Mouse (Mus musculus): ENCODE results near the gene Pcif1. TPM values are rescaled to one million over a fixed set of nuclear protein-coding genes. Genes with fewer than 3 reads are reported as not detected.

Gene Pcif1
- total and polyA plus RNA-seq, 3 experiments, result 20.0 to 59.1 (median 33.6) TPM

GRCm38 (mm10) chr2:164894048-164894447, 14.9 kb downstream of the Pcif1 start:
- Histone ChIP-seq H3K4me1 (ENCODE audit: control insufficient read depth in 1 of 2, insufficient read depth in 2 of 2) (no peaks in the 10 kb centered on the region), H3K4me2 (ENCODE audit: insufficient read depth, low read depth, poor library complexity, severe bottlenecking) (no peak overlapping the region)
- in situ Hi-C loops (cut with MboI; ENCODE audit: low pct_ligation_motif_present, low pct_unique_long_range_greater_than_20kb, low sequenced_read_pairs), result no loop called here

GRCm38 (mm10) chr2:164894644-164895043, 15.5 kb downstream of the Pcif1 start:
- dilution Hi-C loops (cut with MboI; ENCODE audit: extremely low pct_ligation_motif_present, extremely low pct_unique_long_range_greater_than_20kb, low sequenced_read_pairs), result no loop called here
- H3K9me3 ChIP-seq (replicated peaks; ENCODE audit: low read length), result no peaks in the 10 kb centered on the region
- H3K36me3 ChIP-seq (replicated peaks in 1 of 2; ENCODE audit: control insufficient read depth in 1 of 2, insufficient read depth in 1 of 2, low read length in 1 of 2), result peaks cover 98 to 100% of the 10 kb centered on the region in 2 experiments
- H3K79me2 ChIP-seq (replicated peaks; ENCODE audit: control insufficient read depth, extremely low read depth, insufficient read depth, poor library complexity, severe bottlenecking), result no peaks in the 10 kb centered on the region
- H3K4me1 ChIP-seq (ENCODE audit: control insufficient read depth in 1 of 2, insufficient read depth in 2 of 2), result no peaks in the 10 kb centered on the region
- H3K27me3 ChIP-seq (replicated peaks), result no peaks in the 10 kb centered on the region
- in situ Hi-C loops (cut with MboI; ENCODE audit: low pct_ligation_motif_present, low pct_unique_long_range_greater_than_20kb, low sequenced_read_pairs), result no loop called here
- no peak for DNase-seq (ENCODE audit: extremely low read depth)
- H3K4me3 ChIP-seq (replicated peaks in 1 of 3; ENCODE audit: low read depth in 2 of 3, low read length in 2 of 3, poor library complexity in 1 of 3), result no peak overlapping the region
- no peak overlapping the region for H3K9ac ChIP-seq (ENCODE audit: insufficient read depth, low read depth)
- no peak overlapping the region for H3K27ac ChIP-seq (ENCODE audit: insufficient read depth, low read depth)
- no peak for TF ChIP-seq NRF1 (IDR thresholded peaks at IDR 0.05; ENCODE audit: low read depth, low read length)
- no peak overlapping the region for H3K4me2 ChIP-seq (ENCODE audit: insufficient read depth, low read depth, poor library complexity, severe bottlenecking)

More at GRCm38 (mm10) chr2:164894048-164894447, 14.9 kb downstream of the Pcif1 start:
- H3K27me3 ChIP-seq (replicated peaks), result no peaks in the 10 kb centered on the region
- TF ChIP-seq ZMIZ1 (IDR thresholded peaks at IDR 0.05; ENCODE audit: low read depth, low read length), result no peak
- TF ChIP-seq E2F4 (IDR thresholded peaks at IDR 0.05; ENCODE audit: insufficient replicate concordance, low read depth, low read length), result no peak
- TF ChIP-seq MAX (IDR thresholded peaks at IDR 0.05; ENCODE audit: low read length), result no peak
- no peak for TF ChIP-seq POLR2AphosphoS2 (IDR thresholded peaks at IDR 0.05; ENCODE audit: low read depth, low read length)
- TF ChIP-seq IRF4 (IDR thresholded peaks at IDR 0.05; ENCODE audit: low read depth, low read length), result no peak
- TF ChIP-seq USF1 (IDR thresholded peaks at IDR 0.05; ENCODE audit: low read depth, low read length), result no peak
- no peak for TF ChIP-seq SIN3A (IDR thresholded peaks at IDR 0.05; ENCODE audit: low read length)
- TF ChIP-seq MYC (IDR thresholded peaks at IDR 0.05; ENCODE audit: low read depth, low read length), result no peak
- no peak for TF ChIP-seq BHLHE40 (IDR thresholded peaks at IDR 0.05; ENCODE audit: low read depth, low read length)
- no peak for TF ChIP-seq ZKSCAN1 (IDR thresholded peaks at IDR 0.05; ENCODE audit: borderline replicate concordance, low read depth, low read length)
- TF ChIP-seq JUND (conservative IDR thresholded peaks at IDR 0.05; ENCODE audit: low read depth, low read length), result no peak
- TF ChIP-seq NELFE (IDR thresholded peaks at IDR 0.05; ENCODE audit: low read depth, low read length), result no peak
- no peak for TF ChIP-seq CHD2 (IDR thresholded peaks at IDR 0.05; ENCODE audit: low read length)
- TF ChIP-seq RCOR1 (conservative IDR thresholded peaks at IDR 0.05; ENCODE audit: low read depth, low read length), result no peak
- no peak for TF ChIP-seq PAX5 (IDR thresholded peaks at IDR 0.05; ENCODE audit: low read length)
- no peak for TF ChIP-seq MAZ (IDR thresholded peaks at IDR 0.05; ENCODE audit: low read depth, low read length)
- no peak for TF ChIP-seq ZC3H11A (IDR thresholded peaks at IDR 0.05; ENCODE audit: low read depth, low read length)
- no peak for TF ChIP-seq TCF12 (IDR thresholded peaks at IDR 0.05; ENCODE audit: low read depth, low read length)
- TF ChIP-seq KAT2A (IDR thresholded peaks at IDR 0.05; ENCODE audit: insufficient replicate concordance, low read length), result no peak
- DNase-seq (ENCODE audit: extremely low read depth), result no peak
- H3K9me3 ChIP-seq (replicated peaks; ENCODE audit: low read length), result no peaks in the 10 kb centered on the region
- no peak overlapping the region for H3K4me3 ChIP-seq (replicated peaks in 1 of 3; ENCODE audit: low read depth in 2 of 3, low read length in 2 of 3, poor library complexity in 1 of 3)
- H3K79me2 ChIP-seq (replicated peaks; ENCODE audit: control insufficient read depth, extremely low read depth, insufficient read depth, poor library complexity, severe bottlenecking), result no peaks in the 10 kb centered on the region
- H3K36me3 ChIP-seq (replicated peaks in 1 of 2; ENCODE audit: control insufficient read depth in 1 of 2, insufficient read depth in 1 of 2, low read length in 1 of 2), result peaks cover 98 to 100% of the 10 kb centered on the region in 2 experiments
- dilution Hi-C loops (cut with MboI; ENCODE audit: extremely low pct_ligation_motif_present, extremely low pct_unique_long_range_greater_than_20kb, low sequenced_read_pairs), result no loop called here
- no peak overlapping the region for H3K27ac ChIP-seq (ENCODE audit: insufficient read depth, low read depth)
- H3K9ac ChIP-seq (ENCODE audit: insufficient read depth, low read depth), result no peak overlapping the region

Data from CH12.LX (cell line).